ENCODE assay signal across 8 mouse cellular contexts in genomic region chr8:104641426-104642323, GRCm38 (mm10). TPM values are rescaled to one million over a fixed set of nuclear protein-coding genes. Genes with fewer than 3 reads are reported as not detected.
DNase-seq lines count a peak whose midpoint lies in the region; ATAC-seq lines count a peak whose summit lies in the region.

TSS of gene Ciao2b (minus strand) at chr8:104641965.

- H3K4me2 ChIP-seq in hindbrain, embryonic 11.5 days (replicated peaks; ENCODE audit: low read depth, low read length) = peak within 1 kb of the TSS; percentile 77

- peak within 1 kb of the TSS; percentile 87 for H3K4me3 ChIP-seq in hindbrain, embryonic 11.5 days (ENCODE audit: low read depth, low read length)

- no peaks in the 10 kb centered on the region for H3K36me3 ChIP-seq in hindbrain, embryonic 11.5 days (ENCODE audit: control insufficient read depth, insufficient read depth, low read length)

- peak; percentile 90 for DNase-seq in MN1 (ENCODE audit: low spot score)
- DNase-seq in cerebellum, adult 9-10 months = peak; percentile 84
- peak; percentile 75 to 93 for DNase-seq in frontal cortex, adult 2 months (ENCODE audit: extremely low spot score in 1 of 2, low spot score in 1 of 2)
- peak; percentile 89 for DNase-seq in hindbrain, embryonic 11.5 days (ENCODE audit: low spot score)
- DNase-seq in layer of hippocampus, postnatal 10 days (ENCODE audit: low spot score in 2 of 2) = peak; percentile 86 to 90
- DNase-seq in lung, postnatal 10 days = peak; percentile 93
- DNase-seq in ovary, postnatal 36 days (ENCODE audit: low spot score) = peak; percentile 85
- DNase-seq in thymus, postnatal 25 days = peak; percentile 89

- peak within 1 kb of the TSS; percentile 86 for H3K9ac ChIP-seq in hindbrain, embryonic 11.5 days (ENCODE audit: low read depth, low read length)

- ATAC-seq in hindbrain, embryonic 11.5 days (ENCODE audit: low FRiP score) = peak; percentile 96

- no peaks in the 10 kb centered on the region for H3K27me3 ChIP-seq in hindbrain, embryonic 11.5 days (ENCODE audit: control insufficient read depth, insufficient read depth, low read length)

- H3K4me1 ChIP-seq in hindbrain, embryonic 11.5 days (replicated peaks; ENCODE audit: control insufficient read depth, insufficient read depth, low read length) = no peaks in the 10 kb centered on the region; the same call in 1 of the 2 replicates

- 1% methylated on average over 66 of the region's 66 CpGs for WGBS in hindbrain, embryonic 11.5 days

- peak within 1 kb of the TSS; percentile 47; the same call in 1 of the 2 replicates for H3K27ac ChIP-seq in hindbrain, embryonic 11.5 days (ENCODE audit: low read depth, low read length)

- H3K9me3 ChIP-seq in hindbrain, embryonic 11.5 days (ENCODE audit: control insufficient read depth, low read length) = no peaks in the 10 kb centered on the region

RNA-seq across cellular contexts. Expression of gene Ciao2b, which starts in this region (rescaled TPM):
- polyA plus RNA-seq in frontal cortex, adult 2 months (2012; rRNA removed) = 50.2 and 70.7 TPM in 2 replicates
- 99.6 and 103 TPM in 2 replicates for polyA plus RNA-seq in hindbrain, embryonic 11.5 days (2014; fragmentation: Nextera tagmentation; extraction: Ambion mirVana)
- 10 to 100 TPM; 26.0 to 29.8 TPM for total RNA-seq in layer of hippocampus, postnatal 10 days (2021)

Comparison
In these comparisons a context has a peak if more than half of its experiments do, and no peak if none do; other contexts are left out.
1. Peak in every context shown above with its lines: DNase-seq, ATAC-seq, H3K4me3 ChIP-seq and H3K27ac ChIP-seq.